Mouse (Mus musculus) heart, embryonic 15.5 days (tissue): ENCODE measurements around the gene Sys1. TPM values are rescaled to one million over a fixed set of nuclear protein-coding genes. Genes with fewer than 3 reads are reported as not detected.

Source experiments
- ATAC-seq: fragments of 200-750 bp; cut with Nextera tagmentation; replicated peaks from 2 replicates; pipeline ENCODE4 v1.8.0; 2017; ENCODE audit warnings: low read depth, moderate TSS enrichment; ENCODE audit not compliant: insufficient number of reproducible peaks, insufficient read depth, low FRiP score
- H3K27ac ChIP-seq: fragments of 300-500 bp; sonication (generic); 2 replicates; pipeline ENCODE4 v1.5.1; 2015; ENCODE audit warnings: mild to moderate bottlenecking, inconsistent platforms
- H3K27me3 ChIP-seq: fragments of 300-500 bp; sonication (generic); 2 replicates; pipeline ENCODE4 v1.6.1; 2015; ENCODE audit warnings: inconsistent platforms
- H3K36me3 ChIP-seq: fragments of 300-500 bp; sonication (generic); 2 replicates; pipeline ENCODE4 v1.6.1; 2015; ENCODE audit warnings: mild to moderate bottlenecking, inconsistent platforms
- H3K4me1 ChIP-seq: fragments of 300-500 bp; sonication (generic); replicated peaks from 2 replicates; pipeline ENCODE4 v1.6.1; 2015; ENCODE audit warnings: inconsistent platforms
- H3K4me2 ChIP-seq: fragments of 300-500 bp; sonication (generic); 2 replicates; pipeline ENCODE4 v1.6.1; 2015; ENCODE audit warnings: inconsistent platforms, mild to moderate bottlenecking, moderate library complexity
- H3K4me3 ChIP-seq: fragments of 300-500 bp; sonication (generic); 2 replicates; pipeline ENCODE4 v1.5.1; 2015; ENCODE audit warnings: mild to moderate bottlenecking, inconsistent platforms
- H3K9ac ChIP-seq: fragments of 300-500 bp; sonication (generic); 2 replicates; pipeline ENCODE4 v1.6.1; 2015; ENCODE audit warnings: mild to moderate bottlenecking, inconsistent platforms
- H3K9me3 ChIP-seq: fragments of 300-500 bp; sonication (generic); replicated peaks from 2 replicates; pipeline ENCODE4 v1.6.1; 2016; ENCODE audit warnings: inconsistent platforms
- WGBS: fragments of 180-500 bp; shearing (Covaris S2); methylation state at CpG from one replicate; pipeline ENCODE4 v1.1.7; 2015; ENCODE audit warnings: mixed read lengths; 5-methylcytosine and 5-hydroxymethylcytosine counted together
- polyA plus RNA-seq: library from polyadenylated mRNA; unstranded; fragments of >200 nt; fragmentation: Nextera tagmentation; extraction: Ambion mirVana; gene quantifications from 2 replicates; pipeline ENCODE4 v1.2.1, GENCODE M21; 2015

The Sys1 gene
- polyA plus RNA-seq, 1 experiment from 2014 or later, result 32.0 TPM

DNA sequence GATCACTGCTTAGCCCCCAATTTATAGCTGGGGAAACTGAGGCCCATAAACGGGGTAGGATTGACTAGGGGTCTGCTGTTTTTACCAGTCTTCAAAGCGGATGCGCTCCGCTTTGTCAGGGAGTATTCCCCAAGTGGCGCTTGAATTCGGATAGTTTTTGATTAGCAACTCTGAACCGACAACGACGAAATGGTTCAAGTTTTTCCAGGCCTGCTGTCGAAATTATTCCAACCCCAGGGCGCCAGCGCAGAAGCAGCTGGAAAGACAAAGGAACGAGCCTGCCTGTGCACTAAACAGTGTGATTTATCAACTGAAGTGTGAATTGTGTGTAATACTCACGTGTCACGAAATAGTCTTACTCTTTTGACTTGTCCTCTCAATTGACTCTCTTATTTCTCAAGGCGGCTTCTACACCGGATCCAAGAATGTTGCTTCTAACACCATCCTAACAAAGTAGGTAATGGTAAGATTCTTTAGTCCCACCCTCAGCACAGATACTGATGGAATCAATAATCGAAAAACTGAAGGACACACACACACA, 13.2 kb upstream of the Sys1 start, which contains the start of gene Sdc4:
Sdc4 (minus strand) TSS at position 428 of the 541 bp plus-strand sequence.
- Histone ChIP-seq H3K4me1 (peaks cover 39% of the 10 kb centered on the region), H3K36me3 (no peaks in the 10 kb centered on the region), H3K27ac (peak within 1 kb of the TSS; percentile 72), H3K4me2 (peak within 1 kb of the TSS; percentile 95), H3K27me3 (peaks cover 30% of the 10 kb centered on the region), H3K4me3 (peak within 1 kb of the TSS; percentile 75), H3K9me3 (no peaks in the 10 kb centered on the region), H3K9ac (peak within 1 kb of the TSS; percentile 80)
- whole genome bisulfite sequencing, result 12% methylated on average over 18 of the region's 18 CpGs
- no peak; the same call in 1 of the 2 replicates for ATAC-seq

DNA sequence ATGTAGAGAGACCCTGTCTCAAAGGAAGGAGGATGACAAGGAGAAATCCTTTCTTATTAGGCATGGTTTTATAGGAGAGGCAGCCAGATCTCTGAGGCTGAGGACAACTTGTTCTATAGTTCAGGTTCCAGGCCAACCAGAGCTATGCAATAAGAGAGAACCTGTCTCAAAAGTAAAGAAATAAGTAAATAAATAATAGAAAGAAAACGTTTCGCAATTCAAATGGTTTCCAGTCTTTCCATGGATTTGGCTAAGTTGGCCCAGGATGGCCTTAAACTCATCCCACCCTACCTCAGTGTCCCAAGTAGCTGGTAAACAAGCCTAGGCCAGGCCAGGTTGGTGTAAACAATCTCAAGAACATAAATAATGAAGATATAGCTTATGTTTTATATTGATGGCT, 12.1 kb upstream of the Sys1 start:
- Histone ChIP-seq H3K9me3 (no peaks in the 10 kb centered on the region), H3K4me3 (no peak overlapping the region), H3K27me3 (peaks cover 30% of the 10 kb centered on the region), H3K9ac (no peak overlapping the region), H3K4me1 (peaks cover 39% of the 10 kb centered on the region), H3K4me2 (no peak overlapping the region), H3K36me3 (no peaks in the 10 kb centered on the region), H3K27ac (no peak overlapping the region)
- ATAC-seq, result no peak
- WGBS, result 81% methylated on average over 2 of the region's 2 CpGs

DNA sequence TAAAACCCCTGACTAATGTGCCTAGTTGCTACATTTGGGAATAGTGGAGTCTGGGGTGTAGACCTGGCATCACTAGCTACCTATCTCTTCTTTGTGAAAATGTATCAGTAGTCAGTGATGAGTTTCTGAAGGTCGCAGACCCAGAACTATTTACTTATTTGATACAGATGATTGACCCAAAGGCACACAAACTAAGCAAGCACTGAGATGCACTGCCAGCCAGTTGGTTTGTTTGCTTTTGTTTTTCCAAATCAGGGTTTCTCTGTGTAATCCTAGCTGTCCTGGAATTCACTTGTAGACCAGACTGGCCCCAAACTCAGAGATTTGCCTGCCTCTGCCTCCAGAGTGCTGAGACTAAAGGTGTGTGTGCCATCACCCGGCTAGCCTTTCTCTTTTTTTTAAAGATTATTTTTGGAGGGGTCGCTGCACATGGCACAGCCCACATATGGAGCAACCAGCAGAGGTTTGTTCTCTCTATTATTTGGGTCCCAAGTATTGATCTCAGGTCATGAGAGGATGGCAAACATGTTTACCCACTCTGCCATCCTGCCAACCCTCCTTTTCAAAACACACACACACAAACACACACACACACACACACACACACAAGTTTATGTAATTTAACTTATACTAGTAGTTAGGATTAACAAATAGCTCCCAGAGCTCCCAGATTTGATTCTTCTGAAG, 11.2 kb upstream of the Sys1 start:
- no peak overlapping the region for H3K27ac ChIP-seq
- no peaks in the 10 kb centered on the region for H3K9me3 ChIP-seq
- H3K4me3 ChIP-seq, result no peak overlapping the region
- H3K27me3 ChIP-seq, result peaks cover 30% of the 10 kb centered on the region
- H3K36me3 ChIP-seq, result no peaks in the 10 kb centered on the region
- peaks cover 36% of the 10 kb centered on the region for H3K4me1 ChIP-seq
- no peak for ATAC-seq
- 77% methylated on average over 3 of the region's 3 CpGs for WGBS
- H3K9ac ChIP-seq, result no peak overlapping the region
- H3K4me2 ChIP-seq, result no peak overlapping the region

DNA sequence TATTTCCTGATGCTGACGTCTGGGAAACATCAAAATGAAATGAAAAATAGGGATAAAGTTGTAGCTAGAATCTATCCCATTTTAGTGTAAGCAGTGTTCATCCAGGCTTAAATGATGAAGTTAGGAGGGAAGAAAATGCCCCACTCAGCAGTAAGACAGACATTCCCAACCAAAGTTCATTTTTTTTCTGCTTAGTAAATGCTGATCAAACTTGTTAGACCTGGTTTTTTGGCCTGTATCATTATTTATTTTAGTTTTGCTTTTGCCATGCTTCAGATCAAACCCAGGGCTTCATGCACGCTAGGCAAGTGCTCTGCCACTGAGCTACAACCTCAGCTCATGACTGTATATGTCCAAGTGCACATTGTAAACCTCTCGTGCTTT, 10.7 kb upstream of the Sys1 start:
- H3K27ac ChIP-seq, result no peak overlapping the region
- no peak for ATAC-seq
- no peaks in the 10 kb centered on the region for H3K36me3 ChIP-seq
- H3K9me3 ChIP-seq, result no peaks in the 10 kb centered on the region
- H3K4me2 ChIP-seq, result no peak overlapping the region
- H3K4me3 ChIP-seq, result no peak overlapping the region
- H3K4me1 ChIP-seq, result peaks cover 33% of the 10 kb centered on the region
- no peak overlapping the region for H3K9ac ChIP-seq
- 72% methylated on average over 3 of the region's 3 CpGs for WGBS
- peaks cover 29% of the 10 kb centered on the region for H3K27me3 ChIP-seq

DNA sequence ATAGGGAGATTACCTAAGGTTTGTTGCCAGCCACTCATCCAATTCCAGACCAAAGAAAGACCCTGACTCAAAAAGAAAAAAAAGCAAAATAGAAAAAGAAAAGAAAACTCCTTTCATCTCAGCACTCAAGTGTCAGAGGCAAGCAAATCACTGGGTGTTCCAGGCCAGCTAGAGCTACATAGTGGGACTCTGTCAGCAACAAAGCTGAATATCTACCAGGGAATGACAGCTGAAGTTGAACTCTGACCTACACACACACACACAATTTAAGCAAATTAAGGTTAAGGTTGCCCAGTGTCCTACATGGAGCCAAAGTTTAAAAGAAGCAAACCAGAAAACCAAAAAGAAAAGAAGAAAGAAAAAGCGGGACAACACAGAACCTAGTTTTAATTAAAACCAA, 8.6 kb upstream of the Sys1 start:
- no peak for ATAC-seq
- no peak overlapping the region for H3K27ac ChIP-seq
- WGBS, result 88% methylated on average over 1 of the region's 1 CpGs

DNA sequence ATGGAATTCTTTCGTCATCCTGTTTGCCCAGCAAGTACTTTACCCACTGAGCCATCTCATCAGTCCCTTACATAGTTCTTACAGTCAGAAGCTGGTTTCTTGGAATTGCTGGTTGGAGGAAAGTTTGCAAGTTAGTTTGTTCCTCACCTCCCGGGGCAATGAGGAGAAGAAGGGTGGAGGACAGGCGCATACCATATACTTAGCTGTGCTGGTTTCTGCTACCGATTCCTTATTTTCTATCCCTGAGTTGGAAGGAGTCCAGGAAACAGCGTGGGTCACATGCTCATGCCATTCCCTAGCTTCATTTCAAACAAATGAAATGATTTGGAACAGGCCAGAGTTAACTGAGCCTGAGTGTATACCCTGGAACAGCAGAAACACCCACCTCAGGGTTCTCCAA, 7.8 kb upstream of the Sys1 start:
- H3K9ac ChIP-seq, result no peak overlapping the region
- WGBS, result 53% methylated on average over 5 of the region's 5 CpGs
- H3K36me3 ChIP-seq, result no peaks in the 10 kb centered on the region
- H3K4me3 ChIP-seq, result no peak overlapping the region
- H3K9me3 ChIP-seq, result no peaks in the 10 kb centered on the region
- H3K27me3 ChIP-seq, result peaks cover 23% of the 10 kb centered on the region
- no peak overlapping the region for H3K4me2 ChIP-seq
- no peak for ATAC-seq
- H3K4me1 ChIP-seq, result peaks cover 38% of the 10 kb centered on the region
- H3K27ac ChIP-seq, result peak overlapping the region; percentile 31; the same call in 1 of the 2 replicates

More for the DNA sequence above, 8.6 kb upstream of the Sys1 start:
- Histone ChIP-seq H3K4me2 (no peak overlapping the region), H3K9ac (no peak overlapping the region), H3K27me3 (peaks cover 24% of the 10 kb centered on the region), H3K4me3 (no peak overlapping the region), H3K9me3 (no peaks in the 10 kb centered on the region), H3K4me1 (peaks cover 36% of the 10 kb centered on the region), H3K36me3 (no peaks in the 10 kb centered on the region)

DNA sequence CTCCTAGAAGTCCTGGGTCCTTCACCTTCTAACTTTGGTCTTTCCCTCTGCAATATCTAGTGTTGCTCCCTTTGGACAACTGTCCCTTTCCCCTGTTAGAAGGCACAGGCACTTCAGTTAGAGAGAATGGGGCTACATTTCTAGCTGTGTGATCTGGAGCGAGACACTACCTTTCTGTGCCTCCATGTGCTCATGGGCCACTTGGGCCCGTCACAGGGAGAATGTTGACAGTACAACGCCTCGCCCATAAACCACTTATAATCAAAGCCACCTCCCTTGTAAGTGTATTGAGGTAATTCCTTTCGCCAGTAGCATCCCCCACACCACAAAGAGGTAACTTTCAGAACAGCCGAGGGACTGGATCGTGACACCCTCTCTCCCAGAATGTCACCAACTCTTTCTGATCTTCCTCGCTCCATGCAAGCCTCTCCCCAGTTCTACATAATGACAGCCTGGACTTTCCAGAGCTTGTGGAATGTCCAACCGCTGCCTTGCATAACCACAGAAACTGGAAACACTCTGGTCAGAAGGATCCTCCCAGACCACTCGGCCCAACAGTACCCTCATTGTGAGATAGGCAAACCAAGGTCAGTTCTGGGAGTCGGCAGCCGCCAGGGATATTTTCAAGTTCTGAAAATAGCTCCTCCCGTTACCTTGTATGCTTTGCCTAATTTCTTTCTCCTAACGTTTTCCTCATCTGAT, 7.3 kb upstream of the Sys1 start:
- Histone ChIP-seq H3K4me3 (no peak overlapping the region), H3K27ac (peak overlapping the region; percentile 31; the same call in 1 of the 2 replicates), H3K4me2 (peak overlapping the region; percentile 19), H3K36me3 (no peaks in the 10 kb centered on the region), H3K27me3 (peaks cover 17% of the 10 kb centered on the region), H3K9ac (no peak overlapping the region; the same call in 1 of the 2 replicates), H3K4me1 (peaks cover 43% of the 10 kb centered on the region), H3K9me3 (no peaks in the 10 kb centered on the region)
- 53% methylated on average over 14 of the region's 14 CpGs for WGBS
- no peak for ATAC-seq

DNA sequence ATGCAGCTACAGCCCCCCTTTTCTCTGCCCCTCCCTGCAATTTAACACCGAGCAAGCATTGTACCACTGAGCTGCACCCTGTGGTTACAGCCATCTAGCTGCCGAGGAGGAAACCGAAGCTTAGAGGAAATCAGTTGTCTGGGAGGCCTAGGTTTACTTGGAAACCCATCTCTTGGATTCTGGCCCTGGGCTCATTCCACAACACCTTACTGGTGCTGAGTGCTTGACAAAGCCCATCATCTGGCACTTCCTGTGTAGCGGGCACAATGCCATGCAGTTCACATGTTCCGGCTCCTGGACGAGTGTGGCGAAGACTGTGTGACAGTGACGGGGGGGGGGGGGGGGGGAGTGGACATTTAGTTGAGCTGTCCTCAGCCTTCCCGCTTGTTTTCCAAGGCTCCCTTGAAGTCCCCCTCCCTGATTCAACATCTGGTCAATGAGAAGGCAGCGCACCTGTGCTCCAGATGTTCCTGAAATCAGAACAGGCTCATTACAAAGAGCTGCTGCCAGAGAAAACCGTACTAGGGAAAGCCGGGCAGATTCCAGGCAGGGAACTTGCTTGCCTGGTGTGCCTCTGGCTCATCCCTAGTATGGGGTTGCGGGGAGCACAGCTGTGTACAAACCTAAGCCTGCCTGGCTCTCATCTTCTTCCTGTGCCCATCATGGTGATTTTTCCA, 4.6 kb upstream of the Sys1 start:
- Histone ChIP-seq H3K36me3 (no peaks in the 10 kb centered on the region), H3K4me1 (peaks cover 66% of the 10 kb centered on the region), H3K27me3 (no peaks in the 10 kb centered on the region; the same call in 1 of the 2 replicates), H3K27ac (peak overlapping the region; percentile 71), H3K9me3 (no peaks in the 10 kb centered on the region), H3K4me2 (peak overlapping the region; percentile 6), H3K9ac (no peak overlapping the region), H3K4me3 (no peak overlapping the region)
- WGBS, result 24% methylated on average over 13 of the region's 13 CpGs
- no peak; the same call in 1 of the 2 replicates for ATAC-seq

DNA sequence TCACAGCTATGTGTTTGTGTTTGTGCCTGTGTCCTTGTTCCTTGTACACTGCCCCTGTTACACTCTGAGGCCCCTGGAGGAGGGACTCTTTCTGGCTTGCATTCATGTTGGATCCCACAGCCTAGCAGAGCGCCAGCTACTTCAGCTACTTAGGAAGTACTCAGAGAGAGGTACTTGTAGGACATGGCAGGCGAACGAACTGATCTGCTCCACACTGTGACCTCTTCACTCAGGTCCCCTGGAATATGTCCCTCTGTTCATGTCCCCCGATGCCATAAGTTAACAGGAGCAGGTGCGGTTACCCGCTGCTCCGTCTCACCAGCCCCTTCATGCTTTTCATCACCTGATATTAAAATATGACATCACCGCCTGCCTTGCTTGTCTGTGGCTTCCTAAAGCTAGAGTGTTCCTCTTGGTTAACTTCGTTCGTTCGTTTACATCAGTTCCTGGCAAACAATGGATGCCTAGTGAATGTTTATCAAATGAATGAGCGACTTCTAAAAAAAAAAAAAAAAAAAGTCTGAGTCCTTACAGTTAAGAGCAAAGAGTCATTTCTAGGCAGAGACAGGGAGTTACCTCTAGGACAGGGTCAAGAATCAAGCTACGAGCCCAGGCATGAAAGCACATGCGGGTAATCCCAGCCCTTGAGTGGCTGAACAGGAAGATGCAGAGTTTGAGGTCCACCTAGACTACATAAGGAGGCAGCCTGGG, 3.6 kb upstream of the Sys1 start:
- H3K9me3 ChIP-seq, result no peaks in the 10 kb centered on the region
- no peaks in the 10 kb centered on the region for H3K36me3 ChIP-seq
- peaks cover 67% of the 10 kb centered on the region for H3K4me1 ChIP-seq
- H3K27me3 ChIP-seq, result no peaks in the 10 kb centered on the region; the same call in 1 of the 2 replicates
- peak; percentile 78 for ATAC-seq
- H3K4me3 ChIP-seq, result no peak overlapping the region
- H3K27ac ChIP-seq, result peak overlapping the region; percentile 71
- peak overlapping the region; percentile 6 for H3K4me2 ChIP-seq
- H3K9ac ChIP-seq, result no peak overlapping the region
- 33% methylated on average over 14 of the region's 14 CpGs for WGBS

DNA sequence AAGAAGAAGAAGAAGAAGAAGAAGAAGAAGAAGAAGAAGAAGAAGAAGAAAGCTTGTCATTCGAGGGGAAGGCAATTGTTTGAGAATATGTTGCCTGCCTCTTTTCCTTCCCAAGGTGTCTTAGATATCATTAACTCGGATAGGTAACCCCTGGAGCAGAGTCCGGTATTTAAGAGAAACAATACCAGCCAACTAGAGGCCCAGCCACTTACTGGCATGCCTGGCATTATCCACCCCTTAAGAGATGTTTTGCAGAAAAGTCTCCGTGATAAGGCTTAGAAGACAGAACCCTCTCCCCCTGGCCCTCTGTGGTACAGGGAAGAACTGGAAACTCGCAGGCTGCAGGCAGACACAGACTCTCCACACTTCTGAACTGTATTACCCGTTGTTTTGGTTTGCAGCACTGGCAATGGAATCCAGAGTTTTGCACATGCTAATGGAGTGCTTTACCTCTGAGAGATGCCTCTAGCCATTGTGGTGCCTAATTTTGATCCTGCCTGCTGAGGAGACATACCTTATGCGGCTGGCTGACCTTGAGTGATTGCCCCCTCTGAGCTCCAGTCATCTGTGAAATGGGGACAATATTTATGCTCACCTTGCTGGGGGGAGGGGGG, 2.8 kb upstream of the Sys1 start:
- H3K9ac ChIP-seq, result no peak overlapping the region
- no peaks in the 10 kb centered on the region for H3K9me3 ChIP-seq
- ATAC-seq, result no peak
- 57% methylated on average over 7 of the region's 7 CpGs for WGBS
- H3K4me1 ChIP-seq, result peaks cover 63% of the 10 kb centered on the region
- H3K27ac ChIP-seq, result no peak overlapping the region; the same call in 1 of the 2 replicates
- H3K4me3 ChIP-seq, result no peak overlapping the region
- no peaks in the 10 kb centered on the region; the same call in 1 of the 2 replicates for H3K27me3 ChIP-seq
- no peak overlapping the region for H3K4me2 ChIP-seq
- H3K36me3 ChIP-seq, result no peaks in the 10 kb centered on the region
